Mouse (Mus musculus) left cerebral cortex, adult 2 months (tissue): ENCODE results near the gene Sdc4. TPM values are rescaled to one million over a fixed set of nuclear protein-coding genes. Genes with fewer than 3 reads are reported as not detected.

Experiments used
- DNase-seq, 2 experiments: peaks; one replicate each; pipeline ENCODE4 v3.0.0; 2021 to 2022; ENCODE audit warnings: low spot score in 2 of 2, mixed read lengths in 1 of 2; ENCODE audit errors: extremely low spot score in 1 of 2
- H3K27ac ChIP-seq: fragments of 200-600 bp; 2 replicates; pipeline ENCODE4 v1.8.1; 2022
- H3K4me3 ChIP-seq: fragments of 200-600 bp; 2 replicates; pipeline ENCODE4 v1.8.1; 2022
- CTCF ChIP-seq: fragments of 200-600 bp; IDR thresholded peaks from 2 replicates; pipeline ENCODE4 v1.8.1; 2022; ENCODE audit warnings: antibody characterized with exemption, mild to moderate bottlenecking, moderate library complexity
- intact Hi-C: fragments of 180-260 bp; cut with DNase I; formaldehyde crosslinking; loops from one replicate; pipeline ENCODE4 v1.15.1; 2025
- total RNA-seq, 2 experiments: library from RNA; stranded (reverse); gene quantifications; 2 replicates each; pipeline ENCODE4 v1.2.3; 2021

Gene Sdc4
- total RNA-seq, 2 experiments from 2014 or later, result 78.7 to 93.2 TPM

GRCm38 (mm10) chr2:164448140-164448539, 4.5 kb upstream of the Sdc4 start:
- Histone ChIP-seq H3K27ac (no peak overlapping the region), H3K4me3 (no peak overlapping the region)
- TF ChIP-seq CTCF, result no peak
- no peak for DNase-seq
- intact Hi-C loops, result no loop called here

- intact Hi-C loops, result no loop called here
- DNase-seq, result no peak
- no peak for TF ChIP-seq CTCF
- H3K4me3 ChIP-seq, result no peak overlapping the region
- H3K27ac ChIP-seq, result no peak overlapping the region
Measured at GRCm38 (mm10) chr2:164446086-164446469, 2.4 kb upstream of the Sdc4 start.

GRCm38 (mm10) chr2:164445399-164446085, 1.9 kb upstream of the Sdc4 start:
- no peak for DNase-seq
- Histone ChIP-seq H3K27ac (no peak overlapping the region), H3K4me3 (no peak overlapping the region)
- intact Hi-C loops, result no loop called here
- TF ChIP-seq CTCF, result no peak

- Histone ChIP-seq H3K4me3 (no peak overlapping the region), H3K27ac (no peak overlapping the region)
- no peak for DNase-seq
- TF ChIP-seq CTCF, result no peak
- intact Hi-C loops, result no loop called here
Measured at GRCm38 (mm10) chr2:164444701-164445100, 1.0 kb upstream of the Sdc4 start.

- TF ChIP-seq CTCF, result peak; percentile 27
- intact Hi-C loops, result no loop called here
- peak; percentile 74 for DNase-seq
- peak overlapping the region; percentile 57 for H3K4me3 ChIP-seq
- H3K27ac ChIP-seq, result peak overlapping the region; percentile 37; the same call in 1 of the 2 replicates
Measured at GRCm38 (mm10) chr2:164443051-164443437, 643 bp downstream of the Sdc4 start.

- DNase-seq, result no peak
- TF ChIP-seq CTCF, result no peak
- intact Hi-C loops, result no loop called here
Measured at GRCm38 (mm10) chr2:164442315-164443050, 1.2 kb downstream of the Sdc4 start.

GRCm38 (mm10) chr2:164441731-164442130, 2.0 kb downstream of the Sdc4 start:
- DNase-seq, result no peak
- peak overlapping the region; percentile 57 for H3K4me3 ChIP-seq
- TF ChIP-seq CTCF, result no peak
- H3K27ac ChIP-seq, result peak overlapping the region; percentile 37
- intact Hi-C loops, result loop anchor here (1.0 kb wide), 1 partner anchor 18 kb away; no protein-coding TSS in a partner anchor

More at GRCm38 (mm10) chr2:164442315-164443050, 1.2 kb downstream of the Sdc4 start:
- H3K4me3 ChIP-seq, result peak overlapping the region; percentile 57
- H3K27ac ChIP-seq, result peak overlapping the region; percentile 37

GRCm38 (mm10) chr2:164441155-164441554, 2.5 kb downstream of the Sdc4 start:
- Histone ChIP-seq H3K27ac (peak overlapping the region; percentile 44), H3K4me3 (peak overlapping the region; percentile 57)
- no peak for DNase-seq
- intact Hi-C loops, result loop anchor here (1.0 kb wide), 1 partner anchor 18 kb away; no protein-coding TSS in a partner anchor
- TF ChIP-seq CTCF, result no peak

GRCm38 (mm10) chr2:164440314-164440713, 3.4 kb downstream of the Sdc4 start:
- intact Hi-C loops, result no loop called here
- TF ChIP-seq CTCF, result no peak
- H3K4me3 ChIP-seq, result no peak overlapping the region; the same call in 1 of the 2 replicates

GRCm38 (mm10) chr2:164439001-164439421, 4.7 kb downstream of the Sdc4 start:
- H3K4me3 ChIP-seq, result no peak overlapping the region
- TF ChIP-seq CTCF, result no peak

More at GRCm38 (mm10) chr2:164440314-164440713, 3.4 kb downstream of the Sdc4 start:
- no peak overlapping the region for H3K27ac ChIP-seq
- no peak for DNase-seq

GRCm38 (mm10) chr2:164438257-164438656, 5.4 kb downstream of the Sdc4 start:
- H3K27ac ChIP-seq, result peak overlapping the region; percentile 53; the same call in 1 of the 2 replicates
- TF ChIP-seq CTCF, result no peak
- no peak overlapping the region for H3K4me3 ChIP-seq
- intact Hi-C loops, result no loop called here
- DNase-seq, result no peak

More at GRCm38 (mm10) chr2:164439001-164439421, 4.7 kb downstream of the Sdc4 start:
- H3K27ac ChIP-seq, result peak overlapping the region; percentile 53
- DNase-seq, result peak in 1 of 2 experiments; percentile 21
- intact Hi-C loops, result no loop called here

GRCm38 (mm10) chr2:164437710-164438109, 6.0 kb downstream of the Sdc4 start:
- no peak for TF ChIP-seq CTCF
- peak overlapping the region; percentile 44; the same call in 1 of the 2 replicates for H3K27ac ChIP-seq
- H3K4me3 ChIP-seq, result no peak overlapping the region
- intact Hi-C loops, result no loop called here
- DNase-seq, result no peak
